Mouse (Mus musculus) lung, postnatal 25 days (tissue): Measurements from ENCODE around the gene Pole3.

Experiments used
- DNase-seq: peaks from one replicate; pipeline ENCODE4 v3.0.0; 2022; ENCODE audit warnings: low spot score

Gene Pole3

DNA sequence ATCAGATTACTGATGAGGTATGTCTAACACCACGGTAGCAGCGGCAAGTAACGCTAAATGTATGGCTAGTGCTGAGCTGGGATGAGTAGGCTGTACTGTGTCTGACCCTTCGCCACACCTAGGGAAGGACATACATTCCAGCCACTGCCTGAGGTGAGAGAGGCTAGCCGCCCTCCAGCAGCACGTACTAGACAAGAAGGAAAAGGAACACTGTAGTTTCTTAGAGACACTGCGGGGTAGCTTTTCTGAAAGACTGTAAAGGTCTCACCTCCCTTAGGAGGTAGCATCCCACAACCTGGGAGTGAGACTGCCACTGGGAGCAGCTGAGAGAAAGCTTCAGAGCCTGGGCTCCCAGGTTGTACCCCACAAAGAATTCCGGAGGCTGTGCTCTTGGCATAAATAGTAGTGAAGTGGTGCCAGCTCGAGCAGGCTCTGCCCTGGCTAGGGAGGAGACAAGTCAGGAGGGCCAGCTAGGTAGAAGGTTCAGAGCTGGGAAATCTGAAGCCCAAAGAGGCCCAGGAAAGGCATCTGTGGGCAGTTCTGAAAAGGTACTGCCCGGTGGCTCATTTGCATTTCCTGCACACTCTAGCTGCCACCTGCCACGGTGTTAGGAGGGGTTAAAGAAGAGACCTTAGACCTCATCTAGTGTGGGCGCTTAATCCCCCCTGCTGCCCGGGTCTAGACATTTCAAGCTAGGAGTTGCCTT lies 6.3 kb downstream of the Pole3 start:
- peak; percentile 64 for DNase-seq

GRCm38 (mm10) chr4:62517538-62518415 lies 7.1 kb downstream of the Pole3 start:
- no peak for DNase-seq

DNA sequence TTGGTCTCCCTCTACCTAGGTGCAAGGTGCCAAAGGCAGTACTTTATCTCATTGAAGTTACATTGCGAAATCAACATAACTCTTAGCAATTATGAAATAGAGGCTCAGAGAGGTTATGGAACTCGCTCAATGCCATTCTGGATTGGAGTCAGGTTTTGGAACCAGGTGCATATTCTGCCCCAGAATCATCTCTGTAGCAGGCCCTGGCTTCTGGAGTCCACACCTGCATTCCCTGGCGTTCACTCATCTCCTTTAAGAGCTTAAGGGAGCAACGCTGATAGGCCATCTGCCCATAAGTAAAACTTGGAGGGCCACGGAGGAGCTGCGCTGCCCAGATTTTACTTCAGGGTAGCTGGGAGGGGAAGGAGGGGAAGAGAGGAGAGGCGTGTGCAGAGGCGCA lies 7.8 kb downstream of the Pole3 start:
- peak; percentile 77 for DNase-seq

DNA sequence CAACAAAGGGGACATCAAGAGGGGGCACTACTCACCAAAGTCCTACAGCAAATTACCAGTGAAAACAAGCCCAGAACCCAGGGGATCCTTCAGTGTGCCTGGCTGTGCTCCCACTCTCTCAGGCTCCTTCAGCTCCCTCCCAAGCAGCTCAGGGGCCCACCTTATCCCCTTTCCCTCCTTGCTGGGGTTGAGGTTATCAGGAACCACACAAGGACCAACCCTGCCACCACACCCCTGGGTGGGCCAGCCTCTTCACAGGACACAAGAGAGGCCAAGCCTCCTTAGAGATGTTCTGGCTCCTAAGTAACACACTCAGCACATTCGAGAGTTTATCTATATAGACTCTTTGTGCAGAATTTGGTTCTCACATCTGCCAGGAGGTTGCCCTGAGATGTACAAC lies 8.3 kb downstream of the Pole3 start:
- no peak for DNase-seq

DNA sequence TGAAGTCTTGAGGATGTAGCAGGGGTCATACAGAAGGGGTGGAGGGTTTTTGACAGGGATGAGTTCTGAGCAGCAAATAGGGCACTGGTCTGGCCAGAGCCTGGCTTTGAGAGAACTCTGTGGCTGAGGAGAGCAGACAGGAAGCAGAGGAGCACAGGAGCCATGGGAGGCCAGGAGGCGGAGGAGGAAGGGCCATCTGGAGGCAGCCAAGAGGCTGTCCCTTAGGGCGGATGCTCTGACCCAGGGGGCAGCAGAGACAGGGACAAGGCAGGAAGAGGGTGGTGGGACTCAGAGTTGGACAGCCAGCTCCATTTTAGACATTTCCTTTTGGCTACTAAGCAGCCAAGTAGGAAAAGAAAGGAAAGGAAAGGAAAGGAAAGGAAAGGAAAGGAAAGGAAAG lies 8.8 kb downstream of the Pole3 start:
- DNase-seq = peak; percentile 66

- no peak for DNase-seq
Observed at GRCm38 (mm10) chr4:62515490-62515889, 9.4 kb downstream of the Pole3 start.

GRCm38 (mm10) chr4:62514995-62515394 lies 9.9 kb downstream of the Pole3 start:
- DNase-seq = no peak

GRCm38 (mm10) chr4:62513998-62514506 lies 10.8 kb downstream of the Pole3 start:
- DNase-seq = no peak

DNA sequence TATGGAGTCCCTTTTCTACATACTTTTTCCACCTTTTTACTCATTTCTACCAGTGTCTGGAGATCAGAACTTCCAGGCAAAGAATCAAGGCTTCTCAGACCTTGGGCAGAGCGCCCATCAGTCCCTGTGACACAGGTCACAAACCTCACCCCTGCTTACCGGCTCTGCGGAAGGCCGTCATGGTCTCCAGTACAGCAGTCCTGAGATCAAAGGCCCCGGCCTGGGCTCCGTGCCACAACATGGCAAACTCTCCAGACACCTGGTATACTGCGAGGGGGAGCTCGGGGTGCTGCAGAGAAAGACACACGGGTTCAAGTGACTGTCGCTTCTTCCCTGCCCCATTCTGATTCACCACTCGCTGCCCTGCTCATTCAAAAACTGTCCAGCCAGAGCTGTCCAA lies 14.9 kb downstream of the Pole3 start:
- no peak for DNase-seq

DNA sequence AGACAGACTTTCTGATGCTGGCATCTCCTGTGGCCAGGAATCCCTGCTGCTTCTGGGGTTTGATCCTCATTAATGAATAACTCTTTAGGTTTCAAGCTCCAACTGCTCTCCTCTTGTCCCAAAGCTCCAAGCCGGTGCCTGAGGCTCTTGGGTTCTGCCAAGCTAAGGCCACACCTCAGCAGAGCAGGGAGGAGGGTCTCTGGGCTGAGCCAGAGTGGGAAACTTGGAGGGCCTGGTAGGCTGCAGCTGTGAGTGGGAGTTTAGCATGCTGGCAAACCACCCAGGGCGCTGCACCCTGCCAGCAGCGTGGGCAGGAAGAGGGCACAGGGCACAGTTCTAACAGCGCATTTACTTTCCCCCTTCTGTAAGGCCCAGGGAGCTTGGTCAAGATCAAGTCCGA lies 16.0 kb downstream of the Pole3 start:
- DNase-seq = no peak

DNA sequence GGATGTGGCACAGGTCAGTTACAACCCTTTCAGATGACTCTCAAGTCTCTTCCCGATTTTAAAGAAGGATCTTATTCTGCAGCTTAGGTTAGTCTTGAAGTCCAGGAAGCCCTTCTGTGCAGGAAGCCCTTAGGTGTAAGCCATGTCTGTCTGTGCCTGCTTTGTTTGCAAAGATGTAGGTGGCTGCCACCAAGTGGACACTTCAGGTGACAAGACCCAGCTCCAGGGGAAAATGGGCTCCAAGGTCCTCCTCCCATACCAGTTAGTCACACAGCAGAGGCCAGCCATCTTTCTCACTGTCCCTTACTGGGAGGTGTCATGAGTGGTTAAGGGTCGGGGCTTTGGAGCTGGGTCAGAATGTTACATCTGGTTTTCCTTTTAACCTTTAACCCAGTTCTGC lies 18.1 kb downstream of the Pole3 start:
- no peak for DNase-seq

DNA sequence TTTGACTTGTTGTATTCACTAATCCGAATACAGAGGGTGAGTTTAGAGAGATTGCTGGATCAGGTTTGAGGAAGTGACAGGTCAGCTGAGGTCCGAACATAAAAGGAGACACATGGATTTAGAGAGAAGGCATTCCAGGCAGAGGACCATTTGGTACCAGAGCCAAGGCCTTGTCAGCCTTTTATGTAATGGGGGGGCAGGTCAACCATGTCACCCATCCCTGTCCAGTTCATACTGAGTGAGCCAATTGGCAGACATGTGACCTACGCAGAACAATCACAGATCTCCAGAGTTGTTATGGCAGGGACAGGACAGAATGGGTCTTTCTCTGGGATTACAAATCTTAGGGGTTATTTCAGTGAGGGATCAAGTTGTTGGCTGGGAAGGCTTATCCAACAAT lies 18.9 kb downstream of the Pole3 start:
- DNase-seq = no peak

- no peak for DNase-seq
Observed at GRCm38 (mm10) chr4:62503374-62503970, 21.4 kb downstream of the Pole3 start, which contains the start of gene Hdhd3. Gene Hdhd3, minus strand, starts transcription at chr4:62503467.

DNA sequence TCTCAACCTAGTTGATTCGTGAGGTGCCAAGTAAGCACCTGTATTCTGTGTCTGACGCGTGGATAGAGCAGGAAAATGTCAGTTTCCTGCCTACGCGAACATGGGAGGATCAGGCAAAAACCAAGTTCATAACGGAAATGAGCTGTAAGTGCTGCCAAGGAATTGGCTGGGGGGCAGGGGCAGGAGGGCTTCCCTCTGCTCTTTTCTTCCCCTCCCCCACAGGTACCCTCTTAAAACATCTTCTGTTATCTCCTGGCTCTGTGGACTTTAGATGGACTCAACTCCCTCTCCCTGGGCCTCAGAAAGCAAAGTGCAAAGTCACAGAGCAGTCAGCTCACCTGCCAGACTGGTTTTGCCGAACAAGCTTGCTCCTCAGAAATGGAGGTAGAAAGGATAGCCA lies 21.9 kb downstream of the Pole3 start:
- DNase-seq = no peak

DNA sequence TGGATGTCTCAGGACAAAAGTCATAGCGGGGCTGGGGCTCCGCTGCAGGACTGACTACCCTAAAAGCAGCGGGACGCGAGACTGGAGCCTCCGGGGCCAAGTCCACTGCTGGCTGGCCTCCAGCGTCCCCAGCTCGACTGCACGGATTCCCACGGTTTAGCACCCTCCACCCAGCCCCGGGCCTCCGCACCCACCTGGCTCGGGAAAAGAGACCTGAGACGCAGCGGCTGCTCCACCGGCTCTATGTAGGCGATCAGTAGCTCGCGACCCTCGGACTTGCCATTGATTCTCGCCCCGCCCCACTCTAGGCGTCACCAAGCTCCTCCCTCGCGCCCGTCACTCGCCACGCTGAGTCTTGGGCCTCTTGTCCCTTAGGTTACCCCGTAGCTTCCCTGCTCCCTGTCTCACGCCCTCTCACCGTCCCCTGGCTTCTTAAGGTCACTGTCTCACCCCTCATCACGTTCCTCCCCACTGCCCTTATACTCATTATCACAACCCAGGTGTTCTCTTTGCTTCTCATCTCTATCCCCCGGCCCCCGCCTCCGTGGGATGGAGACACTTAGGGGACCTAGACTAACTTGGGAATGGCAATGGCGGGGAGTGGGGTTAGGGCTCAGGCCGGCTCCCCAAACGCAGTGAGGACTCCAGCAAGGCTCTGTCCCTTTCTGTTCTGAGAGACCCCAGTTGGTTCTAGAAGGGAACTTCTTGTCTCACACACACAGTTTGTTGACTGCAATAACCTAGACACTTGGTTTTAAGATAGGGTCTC lies 22.7 kb downstream of the Pole3 start:
- peak; percentile 92 for DNase-seq

GRCm38 (mm10) chr4:62501534-62501933 lies 23.3 kb downstream of the Pole3 start:
- DNase-seq = no peak

- DNase-seq = no peak
Observed at GRCm38 (mm10) chr4:62500799-62501198, 24.1 kb downstream of the Pole3 start.

- peak; percentile 83 for DNase-seq
Observed at GRCm38 (mm10) chr4:62496815-62497214, 28.1 kb downstream of the Pole3 start.

DNA sequence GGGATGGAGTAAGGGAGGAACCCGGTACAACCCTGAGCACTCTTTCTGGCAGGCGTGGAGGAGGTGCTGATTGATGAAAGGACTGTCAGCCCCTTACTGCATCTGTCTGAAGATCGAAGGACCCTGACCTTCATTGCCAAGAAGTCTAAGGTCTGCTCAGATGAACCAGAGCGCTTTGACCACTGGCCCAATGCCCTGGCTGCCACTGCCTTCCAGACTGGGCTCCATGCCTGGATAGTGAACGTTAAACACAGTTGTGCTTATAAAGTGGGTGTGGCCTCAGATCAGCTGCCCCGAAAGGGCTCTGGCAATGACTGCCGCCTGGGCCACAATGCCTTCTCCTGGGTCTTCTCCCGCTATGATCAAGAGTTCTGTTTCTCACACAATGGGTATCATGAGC lies 28.9 kb downstream of the Pole3 start:
- DNase-seq = peak; percentile 64

DNA sequence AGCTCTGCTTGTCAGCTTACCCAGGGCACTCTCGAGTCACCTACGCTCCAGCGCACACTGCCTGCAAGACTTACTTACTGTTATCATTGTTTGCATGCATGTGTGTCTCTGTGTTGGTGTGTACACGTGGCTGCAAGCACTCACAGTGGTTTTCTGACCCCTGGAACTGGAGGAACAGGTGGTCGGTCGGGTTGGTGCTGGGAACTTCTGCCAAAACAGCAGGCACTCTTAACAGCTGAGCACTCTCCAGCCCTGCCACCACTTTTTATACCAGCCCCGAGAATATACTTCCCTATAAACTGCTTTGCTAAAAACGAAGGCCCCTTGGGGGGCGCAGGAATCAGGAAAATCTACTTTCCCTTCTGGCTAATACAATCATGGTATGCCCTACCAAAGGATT lies 30.6 kb downstream of the Pole3 start:
- no peak for DNase-seq

- no peak for DNase-seq
Observed at GRCm38 (mm10) chr4:62492682-62493081, 32.2 kb downstream of the Pole3 start.

GRCm38 (mm10) chr4:62487914-62488313 lies 37.0 kb downstream of the Pole3 start:
- DNase-seq = no peak
